Mouse (Mus musculus) olfactory bulb, adult 2 months (tissue): ENCODE results near the gene Sh3rf1.

Source experiments
- CTCF ChIP-seq: fragments of 200-500 bp; IDR thresholded peaks from 2 replicates; pipeline ENCODE4 v1.5.1; 2012; ENCODE audit warnings: low read depth, mild to moderate bottlenecking, low read length, moderate library complexity; ENCODE audit not compliant: insufficient read depth
- POLR2A ChIP-seq: fragments of 200-500 bp; IDR thresholded peaks from 2 replicates; pipeline ENCODE4 v1.6.1; 2012; ENCODE audit warnings: mild to moderate bottlenecking, low read depth, low read length, moderate library complexity; ENCODE audit not compliant: insufficient read depth

DNA sequence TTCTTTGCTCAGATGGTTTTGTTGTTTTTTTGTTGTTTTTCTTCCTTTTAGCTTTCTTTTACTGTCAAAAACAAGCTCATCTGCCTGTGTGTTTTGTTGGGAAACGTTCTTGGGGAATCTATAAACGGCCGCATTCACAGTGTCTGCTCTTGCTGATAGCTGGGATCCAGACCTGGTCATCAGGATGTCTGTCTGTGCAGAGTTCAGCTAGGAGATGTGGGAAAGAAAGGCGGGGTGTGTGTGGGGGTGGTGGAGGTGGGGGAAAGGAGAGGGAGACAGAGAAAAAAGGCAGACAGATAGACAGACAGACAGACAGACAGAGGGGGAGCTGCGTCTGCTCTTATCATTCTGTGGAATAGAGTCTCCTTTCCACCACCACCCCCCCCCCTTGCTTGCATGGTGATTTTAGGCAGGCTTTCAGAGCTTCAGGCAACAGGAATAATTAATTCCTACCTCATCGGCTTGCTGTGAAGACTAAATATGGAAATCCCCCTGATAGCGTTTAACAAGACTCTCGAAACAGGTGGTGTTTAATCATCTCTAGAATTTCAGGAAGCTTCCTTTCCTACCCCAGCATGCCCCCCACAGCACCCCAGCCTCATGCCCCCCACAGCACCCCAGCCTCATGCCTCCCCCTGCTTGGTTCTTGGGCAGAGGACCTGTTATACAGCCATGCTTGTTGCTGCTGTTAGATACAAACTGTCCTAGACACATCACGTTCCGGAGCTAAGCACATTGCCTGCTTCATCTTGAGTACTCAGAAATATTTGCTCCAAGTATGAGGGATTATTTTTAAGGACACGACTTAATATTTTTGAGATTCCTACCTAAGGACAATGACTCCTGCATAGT lies 155.4 kb downstream of the Sh3rf1 start:
- no peak for TF ChIP-seq CTCF
- no peak for TF ChIP-seq POLR2A
